Mouse (Mus musculus) kidney, postnatal 0 days (tissue): Measurements from ENCODE around the gene Zfhx3. TPM values are rescaled to one million over a fixed set of nuclear protein-coding genes. Genes with fewer than 3 reads are reported as not detected.

Experiments
- ATAC-seq: fragments of 200-750 bp; cut with Nextera tagmentation; replicated peaks from 2 replicates; pipeline ENCODE4 v1.8.0; 2017; ENCODE audit warnings: low read depth, moderate number of reproducible peaks, moderate TSS enrichment, moderate library complexity; ENCODE audit not compliant: low FRiP score
- DNase-seq: peaks from one replicate; pipeline ENCODE4 v3.0.0-alpha.2; 2016; ENCODE audit warnings: low spot score
- H3K27ac ChIP-seq: fragments of 300-500 bp; sonication (generic); 2 replicates; pipeline ENCODE4 v1.5.1; 2014; ENCODE audit warnings: mild to moderate bottlenecking
- H3K27me3 ChIP-seq: fragments of 300-500 bp; sonication (generic); 2 replicates; pipeline ENCODE4 v1.6.1; 2014; ENCODE audit warnings: low read length, mixed read lengths; ENCODE audit not compliant: insufficient read depth
- H3K36me3 ChIP-seq: fragments of 300-500 bp; sonication (generic); 2 replicates; pipeline ENCODE4 v1.6.1; 2014; ENCODE audit warnings: low read length, mixed read lengths; ENCODE audit not compliant: insufficient read depth
- H3K4me1 ChIP-seq: fragments of 300-500 bp; sonication (generic); replicated peaks from 2 replicates; pipeline ENCODE4 v1.6.1; 2014; ENCODE audit warnings: antibody characterized with exemption, low read length, mixed read lengths; ENCODE audit not compliant: insufficient read depth
- H3K4me2 ChIP-seq: fragments of 300-500 bp; sonication (generic); 2 replicates; pipeline ENCODE4 v1.6.1; 2014; ENCODE audit warnings: mild to moderate bottlenecking, low read length, moderate library complexity, mixed read lengths
- H3K4me3 ChIP-seq: fragments of 300-500 bp; sonication (generic); replicated peaks from 2 replicates; pipeline ENCODE4 v1.5.1; 2014; ENCODE audit warnings: low read depth, low read length
- H3K9ac ChIP-seq: fragments of 300-500 bp; sonication (generic); 2 replicates; pipeline ENCODE4 v1.6.1; 2014; ENCODE audit warnings: low read depth, low read length
- H3K9me3 ChIP-seq: fragments of 300-500 bp; sonication (generic); replicated peaks from 2 replicates; pipeline ENCODE4 v1.6.1; 2016; ENCODE audit warnings: low read length, inconsistent platforms, mixed read lengths
- CTCF ChIP-seq: IDR thresholded peaks from 2 replicates; pipeline ENCODE4 v1.5.1; 2016; ENCODE audit warnings: antibody characterized with exemption, low read depth, mild to moderate bottlenecking, moderate library complexity
- WGBS: fragments of 180-500 bp; shearing (Covaris S2); extraction: QIAGEN DNeasy Blood & Tissue Kit; methylation state at CpG from one replicate; pipeline ENCODE4 v1.1.7; 2014; 5-methylcytosine and 5-hydroxymethylcytosine counted together
- polyA plus RNA-seq: library from polyadenylated mRNA; unstranded; fragments of >200 nt; fragmentation: Nextera tagmentation; extraction: Ambion mirVana; gene quantifications from 2 replicates; pipeline ENCODE4 v1.2.1, GENCODE M21; 2015

The Zfhx3 gene
- polyA plus RNA-seq, 1 experiment from 2014 or later, result 5.0 TPM

- H3K27me3 ChIP-seq, result no peaks in the 10 kb centered on the region
- H3K4me3 ChIP-seq, result no peak overlapping the region
- no peaks in the 10 kb centered on the region for H3K36me3 ChIP-seq
- DNase-seq (no peak), ATAC-seq (no peak)
- no peaks in the 10 kb centered on the region for H3K9me3 ChIP-seq
- 56% methylated on average over 9 of the region's 9 CpGs for WGBS
- H3K4me1 ChIP-seq, result no peaks in the 10 kb centered on the region
- no peak overlapping the region for H3K9ac ChIP-seq
- TF ChIP-seq CTCF, result no peak
- no peak overlapping the region for H3K27ac ChIP-seq
- no peak overlapping the region for H3K4me2 ChIP-seq
Measured at GRCm38 (mm10) chr8:108583867-108584661, 641.6 kb downstream of the Zfhx3 start.

- H3K36me3 ChIP-seq, result no peaks in the 10 kb centered on the region
- no peaks in the 10 kb centered on the region for H3K4me1 ChIP-seq
- no peak overlapping the region for H3K27ac ChIP-seq
- H3K9ac ChIP-seq, result no peak overlapping the region
- H3K9me3 ChIP-seq, result no peaks in the 10 kb centered on the region
- no peak for ATAC-seq
- no peak overlapping the region for H3K4me2 ChIP-seq
- 75% methylated on average over 4 of the region's 4 CpGs for WGBS
- no peak overlapping the region for H3K4me3 ChIP-seq
- no peak for DNase-seq
- TF ChIP-seq CTCF, result no peak
- H3K27me3 ChIP-seq, result no peaks in the 10 kb centered on the region
Measured at GRCm38 (mm10) chr8:108584662-108584978, 642.2 kb downstream of the Zfhx3 start.

GRCm38 (mm10) chr8:108591037-108591436 is 648.6 kb downstream of the Zfhx3 start:
- no peak for TF ChIP-seq CTCF
- Histone ChIP-seq H3K27ac (no peak overlapping the region), H3K9me3 (no peaks in the 10 kb centered on the region), H3K4me2 (no peak overlapping the region), H3K27me3 (no peaks in the 10 kb centered on the region), H3K4me1 (peaks cover 5% of the 10 kb centered on the region), H3K9ac (no peak overlapping the region), H3K4me3 (no peak overlapping the region), H3K36me3 (no peaks in the 10 kb centered on the region)
- DNase-seq (no peak), ATAC-seq (no peak)
- WGBS, result 86% methylated on average over 7 of the region's 7 CpGs

- Histone ChIP-seq H3K4me2 (no peak overlapping the region), H3K4me1 (peaks cover 5% of the 10 kb centered on the region), H3K9me3 (no peaks in the 10 kb centered on the region), H3K4me3 (no peak overlapping the region), H3K9ac (no peak overlapping the region), H3K27me3 (no peaks in the 10 kb centered on the region), H3K36me3 (no peaks in the 10 kb centered on the region), H3K27ac (no peak overlapping the region)
- TF ChIP-seq CTCF, result no peak
- no peak for ATAC-seq
- no peak for DNase-seq
- 96% methylated on average over 11 of the region's 11 CpGs for WGBS
Measured at GRCm38 (mm10) chr8:108592028-108592724, 649.7 kb downstream of the Zfhx3 start.

- WGBS, result 44% methylated on average over 13 of the region's 13 CpGs
- DNase-seq, result no peak
- Histone ChIP-seq H3K27ac (0 out of 2 replicates have a peak overlapping the region, but pooled peaks have one; percentile 42), H3K4me2 (no peak overlapping the region), H3K9me3 (no peaks in the 10 kb centered on the region), H3K36me3 (no peaks in the 10 kb centered on the region), H3K27me3 (no peaks in the 10 kb centered on the region), H3K9ac (no peak overlapping the region), H3K4me1 (peaks cover 5% of the 10 kb centered on the region), H3K4me3 (no peak overlapping the region)
- ATAC-seq, result no peak
- no peak for TF ChIP-seq CTCF
Measured at GRCm38 (mm10) chr8:108592990-108593589, 650.6 kb downstream of the Zfhx3 start.

- no peaks in the 10 kb centered on the region for H3K27me3 ChIP-seq
- H3K4me1 ChIP-seq, result peaks cover 5% of the 10 kb centered on the region
- no peaks in the 10 kb centered on the region for H3K9me3 ChIP-seq
- DNase-seq (peak; percentile 81), ATAC-seq (no peak)
- 29% methylated on average over 9 of the region's 9 CpGs for whole genome bisulfite sequencing
- H3K4me2 ChIP-seq, result no peak overlapping the region
- no peaks in the 10 kb centered on the region for H3K36me3 ChIP-seq
- no peak overlapping the region for H3K9ac ChIP-seq
- no peak overlapping the region for H3K4me3 ChIP-seq
- no peak for TF ChIP-seq CTCF
- H3K27ac ChIP-seq, result 0 out of 2 replicates have a peak overlapping the region, but pooled peaks have one; percentile 57
Measured at GRCm38 (mm10) chr8:108593891-108594290, 651.4 kb downstream of the Zfhx3 start.
